Mouse (Mus musculus) granulocyte monocyte progenitor cell, adult 5-6 weeks (primary cell): ENCODE measurements at regions not wholly inside any gene's neighbourhood (a gene's known extent, or its start where the extent isn't known, plus 50 kb on each side); places are given as distances from the start of the nearest gene placed in this dataset.

ENCODE experiments used
- ATAC-seq: replicated peaks from 2 replicates; pipeline ENCODE4 v1.8.0; 2016; ENCODE audit warnings: mild to moderate bottlenecking, moderate TSS enrichment, inconsistent platforms; ENCODE audit not compliant: poor library complexity, severe bottlenecking

DNA sequence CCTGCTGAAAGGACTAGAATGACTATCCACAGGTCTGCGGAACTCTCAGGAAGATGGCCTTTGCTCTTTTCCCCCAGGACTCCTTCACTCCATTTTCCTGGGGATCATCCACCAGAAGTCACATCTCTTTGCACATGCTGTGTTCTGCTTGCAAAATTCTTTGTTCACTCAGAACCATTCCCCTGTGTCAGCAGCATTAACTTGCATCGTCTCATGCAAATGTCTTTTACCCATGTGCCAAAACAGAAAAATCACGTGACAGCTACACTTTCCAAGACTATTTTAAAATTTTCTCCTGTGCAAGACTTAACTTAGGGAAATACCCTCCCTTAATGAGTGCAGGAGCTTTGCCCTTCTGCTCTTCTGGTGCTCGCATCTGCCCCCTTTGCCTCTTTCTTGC is 306.2 kb upstream of the Sox11 start:
- ATAC-seq = no peak

DNA sequence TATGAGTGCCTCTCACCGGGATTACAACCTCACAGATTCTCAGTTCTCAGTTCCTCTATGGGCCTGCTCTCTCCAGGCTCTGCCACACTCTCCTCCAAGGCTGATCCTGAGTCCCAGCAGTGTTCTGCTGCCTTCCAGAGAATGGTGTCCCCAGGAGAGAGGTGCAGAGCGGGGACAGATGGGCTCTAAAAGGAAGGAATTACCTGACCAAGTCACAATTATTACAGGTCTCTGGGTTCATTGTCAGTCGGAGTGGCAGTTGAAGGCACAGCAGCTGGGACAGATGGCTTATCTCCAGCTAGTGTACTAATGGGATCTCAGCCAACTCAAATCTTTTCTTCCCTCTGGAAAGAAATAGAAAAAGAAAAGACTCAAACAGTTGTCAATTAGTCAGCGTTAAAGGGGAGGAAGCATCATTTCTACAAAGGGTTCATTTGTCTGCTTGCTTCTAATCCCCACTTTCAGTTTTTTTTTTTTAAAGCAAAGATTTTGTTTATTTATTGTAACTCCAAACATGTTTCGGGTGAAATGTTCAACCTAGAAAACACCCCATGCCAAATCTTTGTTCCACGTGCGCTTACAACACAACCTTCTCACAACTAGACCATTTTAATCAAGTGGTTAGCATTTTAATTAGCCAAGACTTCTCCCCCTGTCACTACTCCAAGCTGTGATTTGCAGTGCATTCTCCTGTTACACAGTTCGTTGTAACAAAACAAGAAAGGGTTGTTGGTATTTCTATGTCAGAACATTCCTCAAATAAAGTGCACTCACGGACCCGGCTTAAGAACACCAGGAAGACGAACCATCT is 304.3 kb upstream of the Sox11 start:
- ATAC-seq = no peak

DNA sequence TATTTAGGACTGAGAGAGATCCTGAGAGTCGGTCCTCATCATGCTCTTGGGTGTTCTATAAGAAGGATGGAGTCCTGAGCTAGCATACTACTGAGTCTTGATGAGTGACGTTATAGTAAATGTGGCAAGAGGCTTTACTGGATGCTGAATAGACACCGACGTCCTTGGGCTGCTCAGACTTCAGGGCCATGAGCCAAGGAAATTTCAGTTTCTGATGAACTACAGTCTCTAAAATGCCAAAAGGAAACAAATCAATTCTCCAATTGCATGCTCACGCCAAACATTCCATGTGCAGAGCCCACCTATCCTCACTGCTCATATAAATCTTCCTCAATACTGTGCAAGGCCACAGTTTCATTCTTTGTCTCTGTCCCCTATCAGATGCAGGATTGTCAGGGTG is 277.2 kb upstream of the Sox11 start:
- no peak for ATAC-seq

DNA sequence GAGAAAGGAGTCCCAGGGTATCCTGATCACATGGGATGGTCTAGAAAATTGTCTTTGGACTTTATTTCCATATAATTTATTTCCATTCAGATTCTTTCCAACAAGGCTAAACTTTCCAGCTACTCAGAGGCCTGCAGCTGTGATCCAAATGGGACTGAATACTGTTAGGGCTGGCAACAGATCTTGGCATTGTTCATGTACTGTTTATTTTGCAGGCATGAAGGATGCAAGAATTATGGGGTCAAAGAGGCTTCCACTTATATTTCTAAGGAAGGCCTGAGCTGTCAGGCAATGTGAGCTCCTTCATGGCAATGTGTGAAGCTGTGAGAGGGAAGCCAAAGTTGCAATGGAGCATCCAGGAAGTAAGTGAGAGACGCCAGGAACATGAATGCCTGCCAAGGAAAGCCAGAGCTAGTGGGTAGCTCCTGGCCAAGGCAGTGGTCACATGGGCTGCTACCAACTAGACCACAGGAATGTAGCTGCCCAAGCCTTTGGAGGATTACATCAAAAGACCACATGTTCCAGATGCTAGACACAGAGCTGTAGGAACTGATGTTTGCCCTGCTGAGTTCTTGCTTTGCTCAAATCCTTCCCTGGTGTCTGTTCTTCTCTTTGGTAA is 261.8 kb upstream of the Sox11 start:
- ATAC-seq = no peak

DNA sequence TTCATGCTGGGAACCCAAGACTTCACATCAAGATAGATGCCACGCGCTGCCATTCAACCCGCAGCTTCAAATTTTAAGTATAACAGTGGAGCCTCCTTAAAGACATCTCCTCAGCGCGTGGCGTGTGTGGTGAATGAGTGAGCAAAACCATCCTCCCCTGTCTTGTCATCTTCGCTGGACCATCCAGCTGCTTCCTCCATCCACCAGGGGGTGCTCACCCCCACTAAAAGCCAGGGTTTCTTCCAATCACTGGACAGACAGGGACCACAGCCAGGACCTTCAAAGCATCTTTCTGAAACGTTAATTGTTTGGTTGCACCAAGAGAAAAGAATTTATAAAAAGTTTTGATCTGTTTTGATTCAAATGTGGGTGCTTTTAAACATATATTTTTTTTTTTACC is 256.8 kb upstream of the Sox11 start:
- ATAC-seq = no peak; the same call in 1 of the 2 replicates

DNA sequence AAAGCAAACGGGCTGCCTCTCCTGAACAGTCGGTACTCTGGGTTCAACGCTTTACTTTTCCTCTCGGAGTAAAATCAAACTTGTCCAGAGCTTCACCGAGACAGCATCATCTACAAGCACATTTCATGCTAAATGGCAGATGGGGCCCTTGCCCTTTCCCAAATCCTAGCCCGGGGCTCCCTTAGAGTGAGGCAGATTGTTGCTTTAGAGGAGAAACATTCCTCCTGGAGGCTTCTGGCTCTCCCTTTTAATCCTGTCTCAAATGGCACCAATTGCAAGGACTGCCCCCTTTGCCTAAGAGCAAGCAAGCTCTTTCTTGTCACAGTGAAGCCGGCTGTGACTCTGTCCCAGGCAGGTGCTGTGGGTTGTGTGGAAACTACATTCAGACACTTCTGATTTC is 255.5 kb upstream of the Sox11 start:
- ATAC-seq = no peak

DNA sequence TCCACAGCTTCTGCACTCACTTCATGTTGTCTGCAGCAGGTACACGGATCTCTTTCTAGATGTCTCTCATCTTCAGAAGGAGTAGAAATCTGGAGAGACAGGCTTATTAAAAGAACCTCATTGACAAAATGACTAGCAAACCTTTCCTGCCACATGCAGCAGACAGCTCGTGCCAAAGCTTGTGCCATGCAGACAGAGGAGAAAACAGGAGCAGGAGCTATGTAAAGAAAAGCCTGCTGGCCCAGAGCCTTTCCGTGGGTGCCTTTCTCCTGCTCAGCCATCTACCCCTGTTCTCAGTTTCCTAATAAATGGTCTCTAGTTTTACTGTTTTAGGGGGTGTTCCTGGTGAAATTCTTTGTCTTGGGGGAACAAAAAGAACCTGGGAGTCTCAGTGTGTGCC is 254.9 kb upstream of the Sox11 start:
- ATAC-seq = no peak

DNA sequence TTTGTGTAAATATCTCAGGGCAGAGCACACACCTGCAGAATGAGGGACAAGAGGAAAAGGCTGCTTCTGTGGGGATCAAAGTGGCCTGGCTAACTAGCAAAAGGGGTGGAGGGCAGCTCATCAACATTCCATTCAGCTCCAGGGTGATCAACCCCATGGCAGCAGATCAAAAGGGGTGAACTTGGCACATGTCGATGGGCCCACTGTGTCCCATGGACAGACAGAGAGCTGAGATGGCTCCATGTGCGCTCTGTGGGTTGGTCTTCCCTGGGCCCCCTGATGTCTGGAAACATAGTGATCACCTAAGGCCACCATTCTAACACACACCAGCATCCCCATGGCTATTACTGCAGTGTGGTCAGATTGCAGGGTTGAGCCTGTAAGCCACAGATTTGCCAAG is 253.2 kb upstream of the Sox11 start:
- ATAC-seq = no peak

DNA sequence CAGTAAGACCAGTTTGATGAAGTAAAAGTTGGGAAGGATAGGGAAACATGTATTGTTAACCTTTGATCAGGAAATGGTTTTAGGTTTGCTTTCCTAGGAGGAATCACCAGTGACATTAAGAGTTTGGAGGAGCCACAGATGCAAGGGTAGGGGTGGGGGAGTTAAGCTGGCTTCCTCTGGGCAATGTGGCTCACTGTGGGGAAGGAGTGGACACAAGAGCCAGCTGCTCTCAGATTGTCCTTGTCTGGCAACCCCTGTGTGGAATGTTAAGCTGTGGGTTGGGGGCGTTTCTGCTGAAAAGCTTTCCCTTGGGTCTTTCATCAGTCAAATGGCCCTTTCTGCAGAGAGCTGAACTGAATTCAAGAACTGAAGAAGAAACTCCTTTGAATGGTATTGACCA is 251.1 kb upstream of the Sox11 start:
- ATAC-seq = no peak

DNA sequence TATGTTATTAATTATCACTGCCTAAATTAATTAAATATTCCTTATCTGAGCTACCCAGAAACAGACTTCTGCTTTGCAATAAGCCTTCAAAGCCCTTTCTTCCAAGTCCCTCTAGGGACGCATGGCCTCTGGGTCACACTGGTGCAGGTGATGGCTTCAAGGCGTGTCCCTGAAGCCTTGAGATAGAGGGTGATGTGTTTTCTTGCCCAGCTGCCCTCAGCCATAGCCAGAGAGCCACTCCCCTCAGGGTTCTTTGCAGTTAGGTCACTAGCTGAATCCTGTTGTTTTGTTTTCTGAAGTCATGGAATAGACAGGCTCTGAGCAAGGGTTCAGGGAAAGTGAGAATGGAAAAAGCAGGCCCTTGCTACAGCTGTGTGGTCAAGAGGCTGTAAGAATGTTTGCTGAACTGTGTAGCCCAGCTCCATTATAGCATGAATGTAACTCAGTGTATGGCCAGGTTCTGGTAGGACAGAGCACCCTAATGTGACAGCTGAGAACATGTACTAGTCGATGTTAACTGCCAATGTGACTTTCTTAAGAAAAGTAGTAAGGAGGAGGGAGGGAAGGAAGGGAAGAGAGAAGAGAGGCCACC is 233.8 kb upstream of the Sox11 start:
- no peak for ATAC-seq

DNA sequence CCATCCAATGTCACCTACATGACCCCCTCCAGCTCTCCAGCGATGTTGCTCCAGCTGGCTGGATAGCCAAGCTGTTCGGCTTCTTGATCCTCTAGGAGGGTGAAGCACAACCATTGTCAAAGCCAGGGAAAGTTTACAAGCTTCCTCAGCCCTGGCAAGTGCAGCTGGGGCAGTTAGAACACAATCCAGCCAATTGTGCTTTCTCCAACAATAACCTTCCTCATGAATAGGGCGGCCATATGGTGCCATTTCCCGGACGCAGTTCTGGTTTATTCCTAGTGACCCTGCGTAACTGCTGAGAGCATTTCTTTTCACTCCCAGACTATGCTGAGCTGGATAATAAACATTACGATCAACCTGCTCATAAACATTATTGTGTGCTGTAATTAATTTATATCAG is 233.3 kb upstream of the Sox11 start:
- ATAC-seq = no peak

DNA sequence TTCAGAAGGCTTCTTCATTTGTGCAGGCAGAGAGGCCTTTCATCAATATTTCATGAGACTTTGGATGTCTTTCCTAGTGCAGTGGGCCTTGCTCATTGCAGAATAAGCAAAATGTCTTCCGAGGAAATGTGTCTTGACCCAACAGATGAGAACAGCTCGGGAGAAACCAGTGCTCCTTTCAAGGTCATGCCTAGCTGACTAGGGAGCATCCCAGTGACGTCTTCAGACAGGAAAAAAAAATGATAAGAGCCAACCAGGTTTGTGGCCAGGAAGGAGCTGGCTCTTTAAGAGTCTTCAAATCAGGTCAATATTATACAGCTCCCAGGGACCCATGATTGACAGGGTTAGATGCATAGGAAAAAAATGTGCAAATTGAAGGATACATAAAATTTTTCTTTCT is 224.9 kb upstream of the Sox11 start:
- ATAC-seq = no peak

DNA sequence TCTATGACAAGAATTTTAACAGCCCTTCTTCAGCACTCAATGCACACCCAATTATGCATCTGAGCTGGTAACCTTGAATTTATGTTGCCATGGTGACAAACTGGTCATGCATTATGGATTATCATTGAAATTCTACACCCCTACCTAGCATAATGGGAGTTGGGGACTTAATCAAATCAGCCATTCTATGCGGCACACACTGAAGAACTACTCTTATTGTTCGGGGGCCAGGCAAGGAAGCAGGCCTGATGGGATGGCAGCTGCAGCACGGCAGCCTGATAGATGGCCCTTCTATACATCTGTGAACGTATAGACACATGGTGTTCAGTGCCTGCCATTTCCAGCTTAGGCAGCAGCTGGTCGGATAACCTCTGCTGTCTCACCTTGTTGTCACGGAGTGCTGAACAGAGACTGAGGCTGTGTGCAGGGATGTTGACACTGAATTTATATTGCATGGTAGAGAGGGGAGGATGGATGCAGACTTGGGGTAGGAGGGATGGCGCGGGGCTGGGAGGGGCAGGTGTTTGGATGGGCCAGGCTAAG is 223.7 kb upstream of the Sox11 start:
- no peak for ATAC-seq

DNA sequence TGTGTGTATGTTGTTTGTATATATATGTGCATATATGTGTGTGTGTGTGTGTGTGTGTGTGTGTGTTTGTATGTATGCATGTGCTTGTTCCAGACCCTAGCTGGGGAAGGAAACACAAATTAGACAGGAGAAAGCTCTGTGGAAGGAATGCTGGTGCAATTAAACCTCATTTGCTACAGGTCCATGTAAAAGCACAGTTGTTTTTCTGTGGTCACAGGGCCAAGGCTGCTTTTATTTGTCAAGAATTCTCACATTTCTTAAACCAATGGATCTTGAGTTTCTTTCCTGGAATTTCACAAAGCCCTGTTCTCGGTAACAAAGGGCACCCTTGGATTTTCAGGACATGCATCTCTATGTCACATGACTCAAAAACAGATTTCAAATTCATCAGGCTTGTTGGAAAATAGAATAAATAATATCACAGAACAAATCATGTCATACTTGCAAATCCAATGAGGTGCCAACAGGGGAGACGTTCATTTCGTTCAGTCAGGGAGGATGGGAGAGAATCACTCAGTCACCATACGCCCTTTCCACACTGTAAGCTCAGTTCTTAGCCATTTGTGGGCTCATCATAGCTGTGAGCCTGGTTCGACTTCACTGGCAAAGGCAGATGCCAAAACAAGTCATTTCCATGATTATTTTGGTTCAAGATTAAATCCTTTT is 222.4 kb upstream of the Sox11 start:
- ATAC-seq = no peak

DNA sequence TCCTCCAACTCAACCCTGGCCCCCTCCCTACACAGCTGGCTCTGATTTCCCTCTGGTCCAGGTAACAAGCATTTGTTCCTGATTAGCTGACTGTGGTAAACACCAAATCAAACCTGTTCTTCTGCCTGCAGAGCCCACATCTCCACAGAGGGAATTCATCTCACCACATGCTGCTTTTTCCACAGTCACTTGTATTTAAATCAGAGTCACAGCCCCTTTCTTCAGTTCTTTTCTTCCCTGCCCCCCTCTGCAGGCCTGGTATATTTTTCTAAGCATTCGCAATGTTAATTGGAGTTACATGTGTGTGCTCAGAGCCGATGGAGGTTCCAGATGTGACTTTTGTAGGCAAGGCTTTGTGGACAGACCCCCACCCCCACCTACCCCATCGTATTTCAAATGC is 221.5 kb upstream of the Sox11 start:
- no peak for ATAC-seq

DNA sequence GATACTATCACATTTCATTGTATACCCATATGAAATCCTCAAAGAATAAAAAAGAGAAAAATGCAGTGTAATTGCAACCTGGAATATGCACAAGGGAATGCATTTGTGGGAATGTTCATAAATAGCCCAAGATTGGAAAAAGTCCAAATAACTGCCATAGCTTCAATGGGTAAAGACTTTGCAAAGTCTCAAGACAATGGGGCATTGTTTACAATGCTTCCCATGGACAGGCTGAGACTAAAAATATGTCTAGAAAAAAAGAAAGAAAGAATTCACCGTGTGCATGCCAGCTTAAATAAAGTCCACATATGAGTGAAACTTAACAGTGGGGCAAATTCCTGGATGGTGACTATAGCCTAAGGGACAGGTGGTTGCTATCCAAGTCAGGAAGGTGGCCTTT is 210.4 kb upstream of the Sox11 start:
- no peak for ATAC-seq

DNA sequence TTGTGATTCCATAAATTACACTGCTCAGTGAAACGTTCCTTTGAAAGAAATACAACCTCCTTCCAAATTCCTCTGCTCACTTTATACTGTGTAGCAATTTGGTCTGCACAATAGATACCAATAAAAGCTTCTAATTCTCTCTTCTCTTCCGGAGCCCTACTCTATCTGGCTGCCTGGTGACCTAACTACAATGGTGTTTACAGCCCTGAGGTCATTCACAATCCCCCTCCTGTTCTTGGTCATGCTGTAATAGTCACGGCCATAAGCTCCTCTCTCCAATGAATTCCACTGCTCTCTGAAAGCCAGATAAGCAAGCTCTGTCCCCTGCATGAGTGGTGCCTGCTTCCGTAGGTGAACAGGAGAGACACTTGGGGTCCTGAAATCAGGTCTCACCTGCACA is 195.8 kb upstream of the Sox11 start:
- ATAC-seq = no peak

DNA sequence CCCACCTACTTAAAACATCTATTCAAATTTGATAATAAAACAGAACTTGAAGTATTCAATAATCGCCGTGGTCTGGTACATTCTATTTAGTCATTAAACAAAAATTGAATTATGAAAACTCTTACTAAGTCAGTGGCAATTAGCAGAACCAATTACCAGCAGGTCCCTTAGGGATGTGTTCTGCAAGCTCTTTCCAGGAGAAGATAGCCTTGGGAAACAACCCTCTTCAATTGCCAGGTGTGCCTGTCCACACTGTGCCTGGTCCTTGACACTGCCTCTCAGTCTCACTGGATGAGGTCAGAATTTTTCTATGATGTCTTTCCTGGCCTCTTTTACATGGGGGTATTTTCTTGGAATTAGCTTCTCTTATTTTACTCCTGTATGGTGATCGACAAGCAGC is 195.1 kb upstream of the Sox11 start:
- ATAC-seq = no peak

DNA sequence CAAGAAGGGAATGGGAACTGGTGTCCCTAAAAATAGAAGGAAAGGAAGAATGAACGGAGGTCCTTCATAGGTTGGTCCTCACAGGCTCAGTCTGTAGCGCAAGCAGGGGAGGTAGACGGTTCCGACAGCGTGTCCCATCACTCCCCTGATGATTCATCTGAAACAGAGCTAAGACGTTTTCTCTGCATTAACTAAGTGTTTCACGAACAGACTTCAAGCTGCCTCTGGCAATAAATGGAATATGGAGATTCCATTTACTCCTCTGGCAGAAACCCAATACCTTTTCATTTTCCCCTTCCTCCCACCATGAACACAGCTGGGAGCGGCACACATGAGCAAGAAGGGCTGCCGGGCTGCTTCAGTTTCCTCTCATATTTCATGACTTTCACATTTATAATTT is 194.6 kb upstream of the Sox11 start:
- no peak for ATAC-seq

DNA sequence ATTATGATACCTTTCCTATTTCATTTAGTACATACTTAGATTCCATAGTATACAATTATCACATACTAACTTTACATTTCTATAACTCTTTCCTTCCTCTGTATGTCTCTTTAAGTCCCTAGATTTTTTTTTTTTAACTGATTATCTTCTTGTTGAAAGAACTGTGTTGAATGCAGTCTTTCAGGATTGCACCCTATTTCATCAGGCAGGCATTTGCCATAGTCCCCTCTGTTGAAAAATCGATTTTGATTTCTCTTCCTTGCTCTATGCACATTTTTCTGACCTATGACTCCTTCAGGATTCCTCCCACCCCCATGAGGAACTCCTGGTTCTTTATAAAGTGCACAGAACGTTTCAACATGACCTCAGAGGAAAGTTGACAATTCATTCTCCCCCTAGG is 183.2 kb upstream of the Sox11 start:
- ATAC-seq = no peak

DNA sequence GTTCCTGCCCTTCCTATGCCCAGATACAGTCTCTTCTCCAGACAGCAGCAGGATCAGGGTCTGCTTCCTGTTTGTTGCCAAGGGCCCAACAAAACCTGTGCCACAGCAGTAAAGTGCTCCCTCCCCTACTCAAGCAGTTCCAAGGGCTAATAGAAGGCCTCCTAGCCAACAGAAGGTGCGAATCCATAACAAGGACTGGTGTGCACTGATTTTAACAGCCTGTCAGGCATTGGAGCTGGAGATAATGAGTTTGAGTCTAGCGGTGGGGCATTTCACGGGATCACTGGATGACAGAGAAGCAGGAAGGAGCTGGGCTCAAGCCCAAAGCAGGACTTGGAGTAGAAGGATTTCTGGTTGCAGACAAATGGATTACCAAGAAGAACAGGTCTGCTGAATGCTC is 170.9 kb upstream of the Sox11 start:
- ATAC-seq = no peak
